Mouse (Mus musculus): ENCODE results near the gene Zmynd8. TPM values are rescaled to one million over a fixed set of nuclear protein-coding genes. Genes with fewer than 3 reads are reported as not detected.

Zmynd8 gene
- polyA plus RNA-seq, 1 experiment from 2014 or later, result 68.7 TPM

GRCm38 (mm10) chr2:165778927-165779326 is 119.9 kb downstream of the Zmynd8 start:
- Histone ChIP-seq H3K27ac (no peak overlapping the region), H3K36me3 (peaks cover 21% of the 10 kb centered on the region), H3K4me2 (replicated peaks) (no peak overlapping the region), H3K9me3 (no peaks in the 10 kb centered on the region), H3K9ac (no peak overlapping the region), H3K4me1 (peaks cover 4% of the 10 kb centered on the region), H3K4me3 (no peak overlapping the region), H3K27me3 (replicated peaks) (no peaks in the 10 kb centered on the region)
- peak; percentile 57; the same call in 1 of the 2 replicates for ATAC-seq (ENCODE audit: low FRiP score, low read depth)
- 19% methylated on average over 6 of the region's 6 CpGs for WGBS

GRCm38 (mm10) chr2:165769375-165769948 is 129.4 kb downstream of the Zmynd8 start:
- H3K9ac ChIP-seq, result no peak overlapping the region
- no peak overlapping the region for H3K4me3 ChIP-seq
- H3K27ac ChIP-seq, result peak overlapping the region; percentile 50; the same call in 1 of the 2 replicates
- 45% methylated on average over 8 of the region's 10 CpGs for WGBS
- peaks cover 10% of the 10 kb centered on the region; the same call in 1 of the 2 replicates for H3K36me3 ChIP-seq
- H3K4me1 ChIP-seq, result peaks cover 13% of the 10 kb centered on the region
- H3K27me3 ChIP-seq (replicated peaks), result no peaks in the 10 kb centered on the region
- no peak overlapping the region for H3K4me2 ChIP-seq (replicated peaks)
- peak; percentile 73 for ATAC-seq (ENCODE audit: low FRiP score, low read depth)
- no peaks in the 10 kb centered on the region for H3K9me3 ChIP-seq

- Histone ChIP-seq H3K4me3 (no peak overlapping the region), H3K9ac (no peak overlapping the region), H3K4me2 (replicated peaks) (no peak overlapping the region), H3K4me1 (peaks cover 13% of the 10 kb centered on the region), H3K27ac (peak overlapping the region; percentile 50; the same call in 1 of the 2 replicates), H3K36me3 (peaks cover 11% of the 10 kb centered on the region; the same call in 1 of the 2 replicates), H3K27me3 (replicated peaks) (no peaks in the 10 kb centered on the region), H3K9me3 (no peaks in the 10 kb centered on the region)
- 57% methylated on average over 11 of the region's 11 CpGs for WGBS
- peak; percentile 5; the same call in 1 of the 2 replicates for ATAC-seq (ENCODE audit: low FRiP score, low read depth)
Measured at GRCm38 (mm10) chr2:165768805-165769358, 129.9 kb downstream of the Zmynd8 start.

- no peak overlapping the region for H3K4me2 ChIP-seq (replicated peaks)
- no peak for ATAC-seq (ENCODE audit: low FRiP score, low read depth)
- no peak overlapping the region for H3K27ac ChIP-seq
- no peaks in the 10 kb centered on the region for H3K27me3 ChIP-seq (replicated peaks)
- H3K9ac ChIP-seq, result no peak overlapping the region
- WGBS, result 69% methylated on average over 13 of the region's 13 CpGs
- H3K36me3 ChIP-seq, result peaks cover 8% of the 10 kb centered on the region; the same call in 1 of the 2 replicates
- H3K4me3 ChIP-seq, result no peak overlapping the region
- H3K9me3 ChIP-seq, result no peaks in the 10 kb centered on the region
- peaks cover 18% of the 10 kb centered on the region for H3K4me1 ChIP-seq
Measured at GRCm38 (mm10) chr2:165759421-165759985, 139.3 kb downstream of the Zmynd8 start.

- Histone ChIP-seq H3K27ac (no peak overlapping the region), H3K9me3 (no peaks in the 10 kb centered on the region), H3K4me3 (no peak overlapping the region), H3K27me3 (replicated peaks) (no peaks in the 10 kb centered on the region), H3K4me1 (peaks cover 18% of the 10 kb centered on the region), H3K9ac (no peak overlapping the region), H3K4me2 (replicated peaks) (no peak overlapping the region), H3K36me3 (peaks cover 4% of the 10 kb centered on the region; the same call in 1 of the 2 replicates)
- 17% methylated on average over 5 of the region's 5 CpGs for WGBS
- ATAC-seq (ENCODE audit: low FRiP score, low read depth), result no peak
Measured at GRCm38 (mm10) chr2:165758534-165758933, 140.3 kb downstream of the Zmynd8 start.

- WGBS, result 61% methylated on average over 15 of the region's 15 CpGs
- no peaks in the 10 kb centered on the region for H3K36me3 ChIP-seq
- peak; percentile 54; the same call in 1 of the 2 replicates for ATAC-seq (ENCODE audit: low FRiP score, low read depth)
- H3K9me3 ChIP-seq, result no peaks in the 10 kb centered on the region
- no peaks in the 10 kb centered on the region for H3K27me3 ChIP-seq (replicated peaks)
- H3K4me1 ChIP-seq, result peaks cover 18% of the 10 kb centered on the region
- no peak overlapping the region for H3K27ac ChIP-seq
- H3K9ac ChIP-seq, result no peak overlapping the region
- H3K4me3 ChIP-seq, result no peak overlapping the region
- H3K4me2 ChIP-seq (replicated peaks), result 0 out of 2 replicates have a peak overlapping the region, but pooled peaks have one; percentile 16
Measured at GRCm38 (mm10) chr2:165757799-165758198, 141.0 kb downstream of the Zmynd8 start.

GRCm38 (mm10) chr2:165752704-165753103 is 146.1 kb downstream of the Zmynd8 start:
- Histone ChIP-seq H3K4me3 (no peak overlapping the region), H3K4me2 (replicated peaks) (no peak overlapping the region), H3K9me3 (no peaks in the 10 kb centered on the region), H3K27me3 (replicated peaks) (no peaks in the 10 kb centered on the region; the same call in 1 of the 2 replicates), H3K27ac (no peak overlapping the region), H3K4me1 (peaks cover 12% of the 10 kb centered on the region), H3K36me3 (no peaks in the 10 kb centered on the region), H3K9ac (no peak overlapping the region)
- ATAC-seq (ENCODE audit: low FRiP score, low read depth), result no peak
- 88% methylated on average over 4 of the region's 4 CpGs for WGBS

- Histone ChIP-seq H3K27me3 (replicated peaks) (no peaks in the 10 kb centered on the region; the same call in 1 of the 2 replicates), H3K36me3 (no peaks in the 10 kb centered on the region), H3K4me3 (no peak overlapping the region), H3K4me2 (replicated peaks) (no peak overlapping the region), H3K9me3 (no peaks in the 10 kb centered on the region), H3K4me1 (peaks cover 10% of the 10 kb centered on the region), H3K27ac (no peak overlapping the region), H3K9ac (no peak overlapping the region)
- WGBS, result 31% methylated on average over 7 of the region's 7 CpGs
- 0 out of 2 replicates have a peak, but pooled peaks have one; percentile 41 for ATAC-seq (ENCODE audit: low FRiP score, low read depth)
Measured at GRCm38 (mm10) chr2:165751068-165751467, 147.7 kb downstream of the Zmynd8 start.

- H3K4me1 ChIP-seq, result peaks cover 10% of the 10 kb centered on the region
- no peak overlapping the region for H3K9ac ChIP-seq
- no peak overlapping the region for H3K27ac ChIP-seq
- H3K36me3 ChIP-seq, result no peaks in the 10 kb centered on the region
- WGBS, result 8% methylated on average over 11 of the region's 11 CpGs
- H3K4me2 ChIP-seq (replicated peaks), result no peak overlapping the region
- H3K27me3 ChIP-seq (replicated peaks), result no peaks in the 10 kb centered on the region; the same call in 1 of the 2 replicates
- no peaks in the 10 kb centered on the region for H3K9me3 ChIP-seq
- no peak for ATAC-seq (ENCODE audit: low FRiP score, low read depth)
- H3K4me3 ChIP-seq, result no peak overlapping the region
Measured at GRCm38 (mm10) chr2:165748426-165748825, 150.4 kb downstream of the Zmynd8 start.

GRCm38 (mm10) chr2:165747975-165748374 is 150.8 kb downstream of the Zmynd8 start:
- ATAC-seq (ENCODE audit: low FRiP score, low read depth), result no peak

GRCm38 (mm10) chr2:165745306-165746098 is 153.3 kb downstream of the Zmynd8 start:
- ATAC-seq (ENCODE audit: low FRiP score, low read depth), result no peak
- no peaks in the 10 kb centered on the region for H3K9me3 ChIP-seq
- no peak overlapping the region for H3K27ac ChIP-seq
- no peak overlapping the region for H3K4me2 ChIP-seq (replicated peaks)
- no peak overlapping the region for H3K9ac ChIP-seq
- no peaks in the 10 kb centered on the region for H3K36me3 ChIP-seq
- 74% methylated on average over 18 of the region's 18 CpGs for WGBS
- no peak overlapping the region for H3K4me3 ChIP-seq
- peaks cover 3% of the 10 kb centered on the region; the same call in 1 of the 2 replicates for H3K27me3 ChIP-seq (replicated peaks)
- peaks cover 20% of the 10 kb centered on the region for H3K4me1 ChIP-seq

More at GRCm38 (mm10) chr2:165747975-165748374, 150.8 kb downstream of the Zmynd8 start:
- H3K4me1 ChIP-seq, result peaks cover 10% of the 10 kb centered on the region
- H3K27ac ChIP-seq, result no peak overlapping the region
- no peak overlapping the region for H3K4me3 ChIP-seq
- no peak overlapping the region for H3K4me2 ChIP-seq (replicated peaks)
- H3K9me3 ChIP-seq, result no peaks in the 10 kb centered on the region
- 47% methylated on average over 7 of the region's 7 CpGs for WGBS
- no peaks in the 10 kb centered on the region; the same call in 1 of the 2 replicates for H3K27me3 ChIP-seq (replicated peaks)
- no peak overlapping the region for H3K9ac ChIP-seq
- H3K36me3 ChIP-seq, result no peaks in the 10 kb centered on the region
